Mouse (Mus musculus) G1E (cell line): Measurements from ENCODE around the gene Ctnnbip1.

Experiments
- CTCF ChIP-seq: IDR thresholded peaks from 2 replicates; pipeline ENCODE4 v1.5.1; 2012; ENCODE audit warnings: low read depth, low read length, inconsistent platforms, mixed read lengths
- GATA1 ChIP-seq: IDR thresholded peaks from 2 replicates; pipeline ENCODE4 v1.6.1; 2012; ENCODE audit warnings: borderline replicate concordance, low read length, inconsistent platforms, mixed read lengths
- TAL1 ChIP-seq: conservative IDR thresholded peaks from 2 replicates; pipeline ENCODE4 v1.6.1; 2012; ENCODE audit warnings: low read depth, low read length, inconsistent platforms, mixed read lengths

- no peak for TF ChIP-seq TAL1
- TF ChIP-seq GATA1, result no peak
- TF ChIP-seq CTCF, result no peak
Measured at GRCm38 (mm10) chr4:149603860-149604259, 85.8 kb downstream of the Ctnnbip1 start.
